Mouse (Mus musculus): ENCODE measurements around the gene H2afy2. TPM values are rescaled to one million over a fixed set of nuclear protein-coding genes. Genes with fewer than 3 reads are reported as not detected.

Gene H2afy2
- polyA plus RNA-seq, 1 experiment from 2014 or later, result 23.9 TPM

- no peak overlapping the region for H3K9ac ChIP-seq (replicated peaks; ENCODE audit: low read depth)
- H3K36me3 ChIP-seq (ENCODE audit: insufficient read depth, low read length), result 0 out of 2 replicates have a peak, but pooled peaks cover 10% of the 10 kb centered on the region
- H3K4me2 ChIP-seq (replicated peaks; ENCODE audit: low read depth, low read length), result no peak overlapping the region
- no peaks in the 10 kb centered on the region for H3K9me3 ChIP-seq (ENCODE audit: low read length)
- TF ChIP-seq EP300 (IDR thresholded peaks at IDR 0.05) (no peak), CTCF (IDR thresholded peaks at IDR 0.05) (no peak)
- no peak overlapping the region for H3K27ac ChIP-seq (ENCODE audit: low read length)
- peaks cover 4% of the 10 kb centered on the region; the same call in 1 of the 2 replicates for H3K4me1 ChIP-seq (ENCODE audit: insufficient read depth, low read depth, low read length)
- no peak for ATAC-seq
- 94% methylated on average over 23 of the region's 23 CpGs for WGBS
- no peak for DNase-seq (ENCODE audit: low spot score)
- H3K27me3 ChIP-seq (replicated peaks; ENCODE audit: insufficient read depth, low read length), result no peaks in the 10 kb centered on the region
- no peak overlapping the region for H3K4me3 ChIP-seq (ENCODE audit: low read depth, low read length)
Measured at GRCm38 (mm10) chr10:61753071-61753470, 30.9 kb downstream of the H2afy2 start.

- 68% methylated on average over 20 of the region's 20 CpGs for WGBS
- DNase-seq (ENCODE audit: low spot score) (peak; percentile 78), ATAC-seq (peak; percentile 76)
- no peak for TF ChIP-seq EP300 (IDR thresholded peaks at IDR 0.05)
- TF ChIP-seq CTCF (IDR thresholded peaks at IDR 0.05), result no peak
- Histone ChIP-seq H3K9ac (replicated peaks; ENCODE audit: low read depth) (no peak overlapping the region), H3K4me3 (ENCODE audit: low read depth, low read length) (no peak overlapping the region), H3K27me3 (replicated peaks; ENCODE audit: insufficient read depth, low read length) (no peaks in the 10 kb centered on the region), H3K36me3 (ENCODE audit: insufficient read depth, low read length) (0 out of 2 replicates have a peak, but pooled peaks cover 11% of the 10 kb centered on the region), H3K9me3 (ENCODE audit: low read length) (no peaks in the 10 kb centered on the region), H3K4me2 (replicated peaks; ENCODE audit: low read depth, low read length) (no peak overlapping the region), H3K27ac (ENCODE audit: low read length) (0 out of 2 replicates have a peak overlapping the region, but pooled peaks have one; percentile 47), H3K4me1 (ENCODE audit: insufficient read depth, low read depth, low read length) (no peaks in the 10 kb centered on the region)
Measured at GRCm38 (mm10) chr10:61751534-61752219, 32.3 kb downstream of the H2afy2 start.

DNA sequence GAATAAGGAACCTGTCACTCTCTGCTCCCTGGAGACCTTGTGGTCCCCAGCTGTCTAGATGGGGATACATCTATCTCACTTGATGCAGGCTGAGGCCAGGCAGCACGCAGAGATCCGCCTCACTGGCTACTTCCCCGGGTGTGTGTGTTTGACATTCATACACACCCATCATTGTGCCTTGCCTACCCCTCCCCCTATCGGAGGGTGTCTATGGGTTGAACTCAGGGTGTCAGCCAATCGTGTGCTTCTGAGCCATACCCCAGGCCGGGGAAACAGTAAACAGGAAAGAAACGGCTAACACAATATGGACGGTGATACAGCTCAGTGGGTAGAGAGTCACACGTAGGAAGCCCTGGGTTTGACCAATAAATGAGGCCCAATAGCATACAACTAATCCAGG, 33.9 kb downstream of the H2afy2 start:
- no peak overlapping the region for H3K4me3 ChIP-seq (ENCODE audit: low read depth, low read length)
- 57% methylated on average over 9 of the region's 9 CpGs for WGBS
- no peaks in the 10 kb centered on the region for H3K9me3 ChIP-seq (ENCODE audit: low read length)
- TF ChIP-seq CTCF (IDR thresholded peaks at IDR 0.05), result no peak
- TF ChIP-seq EP300 (IDR thresholded peaks at IDR 0.05), result no peak
- H3K27ac ChIP-seq (ENCODE audit: low read length), result no peak overlapping the region
- no peak overlapping the region for H3K4me2 ChIP-seq (replicated peaks; ENCODE audit: low read depth, low read length)
- ATAC-seq (peak; percentile 67), DNase-seq (ENCODE audit: low spot score) (no peak)
- no peaks in the 10 kb centered on the region for H3K4me1 ChIP-seq (ENCODE audit: insufficient read depth, low read depth, low read length)
- H3K27me3 ChIP-seq (replicated peaks; ENCODE audit: insufficient read depth, low read length), result no peaks in the 10 kb centered on the region
- H3K9ac ChIP-seq (replicated peaks; ENCODE audit: low read depth), result no peak overlapping the region
- H3K36me3 ChIP-seq (ENCODE audit: insufficient read depth, low read length), result 0 out of 2 replicates have a peak, but pooled peaks cover 11% of the 10 kb centered on the region

DNA sequence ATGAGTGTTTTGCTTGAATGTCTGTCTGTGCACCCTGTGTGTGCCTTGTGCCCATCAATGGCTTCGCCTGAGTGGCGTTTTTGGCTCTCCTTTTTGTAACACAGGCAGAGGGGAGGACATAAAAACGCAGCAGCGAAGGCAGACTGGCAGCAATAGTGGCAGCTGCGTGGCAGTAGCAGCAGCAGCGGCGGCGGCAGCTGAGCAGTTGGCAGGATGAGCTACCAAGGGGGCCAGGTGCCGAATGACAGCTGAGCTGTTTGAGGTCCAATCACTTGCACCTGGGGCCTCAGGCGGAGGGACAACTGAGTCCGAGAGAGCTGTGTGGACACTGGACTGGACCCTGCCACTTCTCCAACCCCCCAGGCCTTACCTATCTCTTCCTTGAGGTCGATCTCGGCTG, 36.6 kb downstream of the H2afy2 start:
- 95% methylated on average over 13 of the region's 13 CpGs for WGBS
- ATAC-seq (no peak), DNase-seq (ENCODE audit: low spot score) (no peak)
- Histone ChIP-seq H3K9ac (replicated peaks; ENCODE audit: low read depth) (no peak overlapping the region), H3K36me3 (ENCODE audit: insufficient read depth, low read length) (0 out of 2 replicates have a peak, but pooled peaks cover 11% of the 10 kb centered on the region), H3K27ac (ENCODE audit: low read length) (no peak overlapping the region), H3K4me2 (replicated peaks; ENCODE audit: low read depth, low read length) (no peak overlapping the region), H3K4me1 (ENCODE audit: insufficient read depth, low read depth, low read length) (no peaks in the 10 kb centered on the region), H3K9me3 (ENCODE audit: low read length) (no peaks in the 10 kb centered on the region), H3K27me3 (replicated peaks; ENCODE audit: insufficient read depth, low read length) (no peaks in the 10 kb centered on the region), H3K4me3 (ENCODE audit: low read depth, low read length) (no peak overlapping the region)
- TF ChIP-seq EP300 (IDR thresholded peaks at IDR 0.05), result no peak
- TF ChIP-seq CTCF (IDR thresholded peaks at IDR 0.05), result no peak

- Histone ChIP-seq H3K4me3 (ENCODE audit: low read depth, low read length) (no peak overlapping the region), H3K27ac (ENCODE audit: low read length) (no peak overlapping the region), H3K4me1 (ENCODE audit: insufficient read depth, low read depth, low read length) (no peaks in the 10 kb centered on the region), H3K4me2 (replicated peaks; ENCODE audit: low read depth, low read length) (no peak overlapping the region), H3K27me3 (replicated peaks; ENCODE audit: insufficient read depth, low read length) (no peaks in the 10 kb centered on the region), H3K9ac (replicated peaks; ENCODE audit: low read depth) (no peak overlapping the region), H3K36me3 (ENCODE audit: insufficient read depth, low read length) (0 out of 2 replicates have a peak, but pooled peaks cover 11% of the 10 kb centered on the region), H3K9me3 (ENCODE audit: low read length) (no peaks in the 10 kb centered on the region)
- 93% methylated on average over 4 of the region's 4 CpGs for WGBS
- ATAC-seq (no peak), DNase-seq (ENCODE audit: low spot score) (no peak)
- TF ChIP-seq CTCF (IDR thresholded peaks at IDR 0.05), result peak; percentile 64
- TF ChIP-seq EP300 (IDR thresholded peaks at IDR 0.05), result no peak
Measured at GRCm38 (mm10) chr10:61745133-61745532, 38.8 kb downstream of the H2afy2 start.

DNA sequence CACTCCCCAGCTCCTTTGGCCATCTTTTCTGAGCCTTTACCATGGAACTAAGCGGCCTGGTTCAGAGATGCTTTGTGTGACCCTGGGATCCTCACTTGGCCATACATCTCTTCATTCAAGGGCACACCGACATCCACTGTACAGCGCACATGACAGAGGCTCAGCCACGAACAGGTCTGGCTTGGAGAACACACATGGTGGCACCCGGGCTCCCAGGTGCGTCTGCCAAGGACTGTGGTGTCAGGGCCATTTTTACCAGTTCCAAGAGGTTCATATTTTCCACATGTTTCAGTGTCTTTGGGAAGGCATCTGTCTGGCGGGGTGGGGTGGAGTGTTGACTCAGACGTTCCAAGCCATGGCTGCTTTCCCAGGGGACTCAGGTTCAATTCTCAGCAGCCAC, 41.6 kb downstream of the H2afy2 start:
- ATAC-seq (no peak), DNase-seq (ENCODE audit: low spot score) (no peak)
- 92% methylated on average over 8 of the region's 8 CpGs for WGBS
- no peak overlapping the region for H3K27ac ChIP-seq (ENCODE audit: low read length)
- H3K4me3 ChIP-seq (ENCODE audit: low read depth, low read length), result no peak overlapping the region
- no peaks in the 10 kb centered on the region for H3K36me3 ChIP-seq (ENCODE audit: insufficient read depth, low read length)
- no peak overlapping the region for H3K4me2 ChIP-seq (replicated peaks; ENCODE audit: low read depth, low read length)
- no peaks in the 10 kb centered on the region for H3K27me3 ChIP-seq (replicated peaks; ENCODE audit: insufficient read depth, low read length)
- TF ChIP-seq CTCF (IDR thresholded peaks at IDR 0.05) (no peak), EP300 (IDR thresholded peaks at IDR 0.05) (no peak)
- no peaks in the 10 kb centered on the region for H3K4me1 ChIP-seq (ENCODE audit: insufficient read depth, low read depth, low read length)
- no peak overlapping the region for H3K9ac ChIP-seq (replicated peaks; ENCODE audit: low read depth)
- no peaks in the 10 kb centered on the region for H3K9me3 ChIP-seq (ENCODE audit: low read length)

Measured in lung, postnatal 0 days (tissue).